Mouse (Mus musculus): ENCODE measurements around the gene Olfr1226. TPM values are rescaled to one million over a fixed set of nuclear protein-coding genes. Genes with fewer than 3 reads are reported as not detected.
"Not testable (repeated sequence)": the region's sequence is repeated elsewhere in the genome, so short reads cannot be mapped to it uniquely, and the experiment has no call there.

The Olfr1226 gene
- total RNA-seq (2014; fragmentation: Nextera tagmentation) (not detected in 2 replicates), total RNA-seq (2017) (not detected in 2 replicates)

GRCm38 (mm10) chr2:89199948-89200347, at the start of gene Olfr1226:
Olfr1226 (minus strand) TSS chr2:89200048.
- no peak for ATAC-seq (replicated peaks; ENCODE audit: poor library complexity, severe bottlenecking)

- peak; percentile 40; the same call in 1 of the 2 replicates for ATAC-seq (replicated peaks; ENCODE audit: poor library complexity, severe bottlenecking)
Measured at GRCm38 (mm10) chr2:89196325-89196982, 3.4 kb downstream of the Olfr1226 start.

- no peak for ATAC-seq (replicated peaks; ENCODE audit: poor library complexity, severe bottlenecking)
Measured at GRCm38 (mm10) chr2:89174569-89174968, 25.3 kb downstream of the Olfr1226 start, which contains the start of gene Olfr1225. Olfr1225 (minus strand) TSS chr2:89174669.

GRCm38 (mm10) chr2:89164711-89165110, 35.1 kb downstream of the Olfr1226 start:
- not testable (repeated sequence) for ATAC-seq (replicated peaks; ENCODE audit: poor library complexity, severe bottlenecking)

GRCm38 (mm10) chr2:89163991-89164390, 35.9 kb downstream of the Olfr1226 start, which contains the start of gene Olfr1224-ps1:
Olfr1224-ps1 (minus strand) TSS chr2:89164091.
- ATAC-seq (replicated peaks; ENCODE audit: poor library complexity, severe bottlenecking) = not testable (repeated sequence)

GRCm38 (mm10) chr2:89151460-89151859, 48.4 kb downstream of the Olfr1226 start, which contains the start of gene Olfr1223:
Olfr1223 (minus strand) TSS chr2:89151560.
- ATAC-seq (replicated peaks; ENCODE audit: poor library complexity, severe bottlenecking) = no peak

Other genes starting within 250 kb of the Olfr1226 start
- gene Olfr1212, start 246.1 kb downstream of the Olfr1226 start, total RNA-seq (2014; fragmentation: Nextera tagmentation) = not detected in 2 replicates
- gene Olfr1212, start 246.1 kb downstream of the Olfr1226 start, total RNA-seq (2017) = not detected in 2 replicates
- gene Gm13762, start 219.8 kb downstream of the Olfr1226 start, total RNA-seq (2014; fragmentation: Nextera tagmentation) = not detected in 2 replicates
- gene Gm13762, start 219.8 kb downstream of the Olfr1226 start, total RNA-seq (2017) = not detected in 2 replicates
- not detected in 2 replicates for gene Olfr1214, start 207.4 kb downstream of the Olfr1226 start, total RNA-seq (2014; fragmentation: Nextera tagmentation)
- not detected in 2 replicates for gene Olfr1214, start 207.4 kb downstream of the Olfr1226 start, total RNA-seq (2017)
- not detected in 2 replicates for gene Olfr1215, start 193.1 kb downstream of the Olfr1226 start, total RNA-seq (2014; fragmentation: Nextera tagmentation)
- gene Olfr1215, start 193.1 kb downstream of the Olfr1226 start, total RNA-seq (2017) = not detected in 2 replicates
- not detected in 2 replicates for gene Olfr1216, start 181.7 kb downstream of the Olfr1226 start, total RNA-seq (2014; fragmentation: Nextera tagmentation)
- not detected in 2 replicates for gene Olfr1216, start 181.7 kb downstream of the Olfr1226 start, total RNA-seq (2017)
- gene Olfr1217, start 168.0 kb downstream of the Olfr1226 start, total RNA-seq (2014; fragmentation: Nextera tagmentation) = not detected in 2 replicates
- gene Olfr1217, start 168.0 kb downstream of the Olfr1226 start, total RNA-seq (2017) = not detected in 2 replicates
- gene Olfr1218, start 138.9 kb downstream of the Olfr1226 start, total RNA-seq (2014; fragmentation: Nextera tagmentation) = not detected in 2 replicates
- gene Olfr1218, start 138.9 kb downstream of the Olfr1226 start, total RNA-seq (2017) = not detected in 2 replicates
- gene Olfr1219, start 116.5 kb downstream of the Olfr1226 start, total RNA-seq (2014; fragmentation: Nextera tagmentation) = not detected in 2 replicates
- not detected in 2 replicates for gene Olfr1219, start 116.5 kb downstream of the Olfr1226 start, total RNA-seq (2017)
- gene Olfr1220, start 93.2 kb downstream of the Olfr1226 start, total RNA-seq (2014; fragmentation: Nextera tagmentation) = not detected in 2 replicates
- gene Olfr1220, start 93.2 kb downstream of the Olfr1226 start, total RNA-seq (2017) = not detected in 2 replicates
- gene Olfr1221, start 82.8 kb downstream of the Olfr1226 start, total RNA-seq (2014; fragmentation: Nextera tagmentation) = not detected in 2 replicates
- gene Olfr1221, start 82.8 kb downstream of the Olfr1226 start, total RNA-seq (2017) = not detected in 2 replicates
- gene Olfr1222, start 67.0 kb downstream of the Olfr1226 start, total RNA-seq (2014; fragmentation: Nextera tagmentation) = not detected in 2 replicates
- gene Olfr1222, start 67.0 kb downstream of the Olfr1226 start, total RNA-seq (2017) = not detected in 2 replicates
- gene Olfr1223, start 48.5 kb downstream of the Olfr1226 start, total RNA-seq (2014; fragmentation: Nextera tagmentation) = not detected in 2 replicates
- not detected in 2 replicates for gene Olfr1223, start 48.5 kb downstream of the Olfr1226 start, total RNA-seq (2017)
- not detected in 2 replicates for gene Olfr1224-ps1, start 36.0 kb downstream of the Olfr1226 start, total RNA-seq (2014; fragmentation: Nextera tagmentation)
- not detected in 2 replicates for gene Olfr1224-ps1, start 36.0 kb downstream of the Olfr1226 start, total RNA-seq (2017)
- not detected in 2 replicates for gene Olfr1225, start 25.4 kb downstream of the Olfr1226 start, total RNA-seq (2014; fragmentation: Nextera tagmentation)
- gene Olfr1225, start 25.4 kb downstream of the Olfr1226 start, total RNA-seq (2017) = not detected in 2 replicates
- gene Olfr1228, start 54.0 kb upstream of the Olfr1226 start, total RNA-seq (2014; fragmentation: Nextera tagmentation) = not detected in 2 replicates
- not detected in 2 replicates for gene Olfr1228, start 54.0 kb upstream of the Olfr1226 start, total RNA-seq (2017)
- gene Olfr1229, start 88.0 kb upstream of the Olfr1226 start, total RNA-seq (2014; fragmentation: Nextera tagmentation) = not detected in 2 replicates
- gene Olfr1229, start 88.0 kb upstream of the Olfr1226 start, total RNA-seq (2017) = not detected in 2 replicates
- not detected in 2 replicates for gene Olfr1230, start 97.2 kb upstream of the Olfr1226 start, total RNA-seq (2014; fragmentation: Nextera tagmentation)
- gene Olfr1230, start 97.2 kb upstream of the Olfr1226 start, total RNA-seq (2017) = not detected in 2 replicates
- gene Olfr1231, start 107.0 kb upstream of the Olfr1226 start, total RNA-seq (2014; fragmentation: Nextera tagmentation) = not detected in 2 replicates
- not detected in 2 replicates for gene Olfr1231, start 107.0 kb upstream of the Olfr1226 start, total RNA-seq (2017)
- not detected in 2 replicates for gene Olfr1232, start 129.6 kb upstream of the Olfr1226 start, total RNA-seq (2014; fragmentation: Nextera tagmentation)
- not detected in 2 replicates for gene Olfr1232, start 129.6 kb upstream of the Olfr1226 start, total RNA-seq (2017)
- not detected in 2 replicates for gene Olfr1233, start 142.3 kb upstream of the Olfr1226 start, total RNA-seq (2014; fragmentation: Nextera tagmentation)
- not detected in 2 replicates for gene Olfr1233, start 142.3 kb upstream of the Olfr1226 start, total RNA-seq (2017)
- not detected in 2 replicates for gene Olfr1234, start 164.8 kb upstream of the Olfr1226 start, total RNA-seq (2014; fragmentation: Nextera tagmentation)
- not detected in 2 replicates for gene Olfr1234, start 164.8 kb upstream of the Olfr1226 start, total RNA-seq (2017)
- not detected in 2 replicates for gene Olfr1238, start 209.6 kb upstream of the Olfr1226 start, total RNA-seq (2014; fragmentation: Nextera tagmentation)
- gene Olfr1238, start 209.6 kb upstream of the Olfr1226 start, total RNA-seq (2017) = not detected in 2 replicates
- not detected in 2 replicates for gene Olfr1239, start 220.4 kb upstream of the Olfr1226 start, total RNA-seq (2014; fragmentation: Nextera tagmentation)
- not detected in 2 replicates for gene Olfr1239, start 220.4 kb upstream of the Olfr1226 start, total RNA-seq (2017)
- gene Olfr1240, start 243.0 kb upstream of the Olfr1226 start, total RNA-seq (2014; fragmentation: Nextera tagmentation) = not detected in 2 replicates
- gene Olfr1240, start 243.0 kb upstream of the Olfr1226 start, total RNA-seq (2017) = not detected in 2 replicates

All from granulocyte monocyte progenitor cell, adult 5-6 weeks (primary cell).